Mouse (Mus musculus): ENCODE data around the gene Ptpra. TPM values are rescaled to one million over a fixed set of nuclear protein-coding genes. Genes with fewer than 3 reads are reported as not detected.

Gene Ptpra
- total and polyA plus RNA-seq, 3 experiments = 38.5 to 73.3 (median 40.4) TPM

DNA sequence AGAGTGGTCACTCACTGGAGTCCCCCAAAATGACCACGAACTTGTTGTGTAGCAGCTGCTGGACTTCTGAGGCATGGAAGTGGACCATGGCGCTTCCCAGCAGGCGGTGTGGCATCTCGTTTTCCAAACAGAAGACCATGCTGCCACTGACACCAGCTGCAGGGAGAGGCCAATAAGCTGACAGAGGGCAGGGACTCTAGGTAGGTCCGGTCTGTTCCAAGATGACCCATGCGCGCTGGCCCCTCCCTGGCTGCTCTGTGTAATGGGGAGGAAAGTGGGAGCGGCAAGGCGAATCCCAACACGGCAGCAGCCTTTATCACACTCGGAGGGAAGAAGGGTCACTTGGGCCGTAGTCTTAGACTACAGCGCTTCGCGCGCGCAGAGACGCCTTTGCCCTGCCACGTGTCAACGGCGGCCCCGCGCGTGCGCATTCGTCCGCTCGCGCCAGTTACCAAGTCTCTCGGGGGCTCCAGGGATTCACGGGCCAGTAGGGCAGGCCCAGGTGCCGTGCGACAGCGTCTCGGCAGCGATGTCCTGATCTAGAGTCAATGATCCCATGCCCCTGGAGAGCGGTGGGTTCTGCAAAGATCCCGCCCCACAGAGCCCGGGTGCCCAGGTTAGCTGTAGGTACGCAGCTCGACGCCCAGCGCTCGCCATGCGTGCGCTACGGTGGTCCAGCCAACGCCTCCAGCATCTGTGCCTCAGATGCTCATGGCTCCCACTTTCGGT lies 26.5 kb upstream of the Ptpra start (continued):
- TF ChIP-seq RAD21 (IDR thresholded peaks at IDR 0.05; ENCODE audit: low read depth, low read length) (no peak), PAX5 (IDR thresholded peaks at IDR 0.05; ENCODE audit: low read length) (no peak), ZNF384 (IDR thresholded peaks at IDR 0.05; ENCODE audit: low read depth, low read length) (0 out of 2 replicates have a peak, but pooled peaks have one; percentile 9), POLR2A (IDR thresholded peaks at IDR 0.05; ENCODE audit: low read depth, low read length) (no peak), USF1 (IDR thresholded peaks at IDR 0.05; ENCODE audit: low read depth, low read length) (peak; percentile 27; the same call in 1 of the 2 replicates), MEF2A (IDR thresholded peaks at IDR 0.05; ENCODE audit: borderline replicate concordance, low read depth, low read length) (no peak), GABPA (IDR thresholded peaks at IDR 0.05; ENCODE audit: insufficient replicate concordance, low read depth, low read length) (no peak), IRF4 (IDR thresholded peaks at IDR 0.05; ENCODE audit: low read depth, low read length) (no peak), USF2 (conservative IDR thresholded peaks at IDR 0.05; ENCODE audit: low read depth, low read length) (no peak)

DNA sequence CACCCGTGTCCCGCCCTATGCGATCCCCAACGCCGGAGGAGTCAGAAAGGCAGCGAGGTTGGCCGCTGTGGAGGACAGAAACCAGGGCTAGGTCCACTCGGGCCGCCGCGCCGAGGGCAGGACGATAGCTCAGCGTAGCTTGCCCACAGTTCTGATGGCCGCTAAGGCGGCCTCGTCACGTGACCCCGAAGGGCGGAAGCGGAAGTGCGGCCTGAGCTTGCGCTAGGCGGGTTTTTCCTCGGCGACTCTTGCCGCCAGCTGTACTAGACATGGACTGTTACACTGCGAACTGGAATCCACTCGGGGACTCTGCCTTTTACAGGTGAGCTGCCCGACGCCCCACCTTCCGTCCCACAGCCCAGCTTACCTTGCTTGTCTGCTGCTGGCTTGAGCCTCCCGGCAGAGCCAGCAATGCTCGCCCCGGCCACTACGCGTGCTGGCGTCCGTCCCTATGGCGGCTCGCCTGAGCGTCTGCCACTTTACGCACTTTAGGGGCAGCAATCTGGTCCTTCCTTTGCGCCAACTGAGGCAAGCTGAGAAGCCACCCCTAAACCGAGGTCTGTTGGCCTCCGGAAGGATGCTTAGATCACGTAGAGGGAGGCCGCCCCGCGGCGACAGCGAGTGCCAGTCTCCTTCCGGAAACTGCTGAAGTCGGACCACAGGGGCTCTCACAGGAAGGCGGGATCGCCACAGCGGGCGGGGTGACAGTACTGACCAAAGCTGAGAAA lies 25.8 kb upstream of the Ptpra start, which contains the start of the genes Vps16 and Pced1a:
Vps16 (plus strand) TSS at position 214 of the 728 bp plus-strand sequence.
Pced1a (minus strand) TSS at position 576 of the 728 bp plus-strand sequence.
- Histone ChIP-seq H3K4me2 (ENCODE audit: insufficient read depth, low read depth, poor library complexity, severe bottlenecking) (peak within 1 kb of the TSS; percentile 91), H3K27ac (ENCODE audit: insufficient read depth, low read depth) (peak within 1 kb of the TSS; percentile 94), H3K4me3 (replicated peaks in 1 of 3; ENCODE audit: low read depth in 2 of 3, low read length in 2 of 3, poor library complexity in 1 of 3) (peak within 1 kb of the TSS; percentile 91 to 93 (median 93)), H3K9ac (ENCODE audit: insufficient read depth, low read depth) (peak within 1 kb of the TSS; percentile 88), H3K79me2 (replicated peaks; ENCODE audit: control insufficient read depth, extremely low read depth, insufficient read depth, poor library complexity, severe bottlenecking) (peaks cover 40% of the 10 kb centered on the region), H3K4me1 (ENCODE audit: control insufficient read depth in 1 of 2, insufficient read depth in 2 of 2) (peaks cover 14 to 63% of the 10 kb centered on the region in 2 experiments), H3K27me3 (replicated peaks) (no peaks in the 10 kb centered on the region), H3K9me3 (replicated peaks; ENCODE audit: low read length) (no peaks in the 10 kb centered on the region), H3K36me3 (replicated peaks in 1 of 2; ENCODE audit: control insufficient read depth in 1 of 2, insufficient read depth in 1 of 2, low read length in 1 of 2) (peaks cover 25 to 54% of the 10 kb centered on the region in 2 experiments)
- DNase-seq (ENCODE audit: extremely low read depth) = peak; percentile 88
- in situ Hi-C loops (cut with MboI; ENCODE audit: low pct_ligation_motif_present, low pct_unique_long_range_greater_than_20kb, low sequenced_read_pairs) = no loop called here
- dilution Hi-C loops (cut with MboI; ENCODE audit: extremely low pct_ligation_motif_present, extremely low pct_unique_long_range_greater_than_20kb, low sequenced_read_pairs) = no loop called here
- no peak for TF ChIP-seq UBTF (IDR thresholded peaks at IDR 0.05; ENCODE audit: low read depth, low read length)
- TF ChIP-seq POLR2A (IDR thresholded peaks at IDR 0.05; ENCODE audit: low read depth, low read length) = peak; percentile 83
- TF ChIP-seq MYC (IDR thresholded peaks at IDR 0.05; ENCODE audit: low read depth, low read length) = peak; percentile 82; the same call in 1 of the 2 replicates
- peak; percentile 93 for TF ChIP-seq SIN3A (IDR thresholded peaks at IDR 0.05; ENCODE audit: low read length)
- TF ChIP-seq ELF1 (IDR thresholded peaks at IDR 0.05; ENCODE audit: low read depth, low read length) = peak; percentile 98
- TF ChIP-seq TCF12 (IDR thresholded peaks at IDR 0.05; ENCODE audit: low read depth, low read length) = peak; percentile 55
- TF ChIP-seq ZMIZ1 (IDR thresholded peaks at IDR 0.05; ENCODE audit: low read depth, low read length) = peak; percentile 79
- 0 out of 2 replicates have a peak, but pooled peaks have one; percentile 26 for TF ChIP-seq MAZ (IDR thresholded peaks at IDR 0.05; ENCODE audit: low read depth, low read length)
- peak; percentile 86; the same call in 1 of the 2 replicates for TF ChIP-seq KAT2A (IDR thresholded peaks at IDR 0.05; ENCODE audit: insufficient replicate concordance, low read length)
- peak; percentile 76; the same call in 1 of the 2 replicates for TF ChIP-seq POLR2AphosphoS2 (IDR thresholded peaks at IDR 0.05; ENCODE audit: low read depth, low read length)
- no peak for TF ChIP-seq ZC3H11A (IDR thresholded peaks at IDR 0.05; ENCODE audit: low read depth, low read length)
- peak; percentile 73 for TF ChIP-seq NELFE (IDR thresholded peaks at IDR 0.05; ENCODE audit: low read depth, low read length)
- peak; percentile 66; the same call in 1 of the 2 replicates for TF ChIP-seq E2F4 (IDR thresholded peaks at IDR 0.05; ENCODE audit: insufficient replicate concordance, low read depth, low read length)
- TF ChIP-seq USF2 (conservative IDR thresholded peaks at IDR 0.05; ENCODE audit: low read depth, low read length) = peak; percentile 97
- TF ChIP-seq CTCF (conservative IDR thresholded peaks at IDR 0.05 in 1 of 2, IDR thresholded peaks at IDR 0.05 in 1 of 2; ENCODE audit: low read depth in 2 of 2, low read length in 2 of 2) = peak in 1 of 2 experiments; percentile 33; a peak in 1 of 4 replicates
- no peak; the same call in 1 of the 2 replicates for TF ChIP-seq MXI1 (IDR thresholded peaks at IDR 0.05; ENCODE audit: low read depth, low read length)
- no peak; the same call in 1 of the 2 replicates for TF ChIP-seq GABPA (IDR thresholded peaks at IDR 0.05; ENCODE audit: insufficient replicate concordance, low read depth, low read length)
- 0 out of 2 replicates have a peak, but pooled peaks have one; percentile 1 for TF ChIP-seq ETS1 (conservative IDR thresholded peaks at IDR 0.05; ENCODE audit: low read depth, low read length)
- TF ChIP-seq USF1 (IDR thresholded peaks at IDR 0.05; ENCODE audit: low read depth, low read length) = peak; percentile 96
- peak; percentile 81 for TF ChIP-seq NRF1 (IDR thresholded peaks at IDR 0.05; ENCODE audit: low read depth, low read length)
- peak; percentile 34; the same call in 1 of the 2 replicates for TF ChIP-seq IRF4 (IDR thresholded peaks at IDR 0.05; ENCODE audit: low read depth, low read length)
- TF ChIP-seq TBP (conservative IDR thresholded peaks at IDR 0.05; ENCODE audit: low read depth, low read length) = 0 out of 2 replicates have a peak, but pooled peaks have one; percentile 22
- TF ChIP-seq RCOR1 (conservative IDR thresholded peaks at IDR 0.05; ENCODE audit: low read depth, low read length) = no peak
- TF ChIP-seq CHD2 (IDR thresholded peaks at IDR 0.05; ENCODE audit: low read length) = no peak
- TF ChIP-seq CHD1 (IDR thresholded peaks at IDR 0.05; ENCODE audit: low read depth, low read length) = 0 out of 2 replicates have a peak, but pooled peaks have one; percentile 0
- peak; percentile 95 for TF ChIP-seq BHLHE40 (IDR thresholded peaks at IDR 0.05; ENCODE audit: low read depth, low read length)
- peak; percentile 31; the same call in 1 of the 2 replicates for TF ChIP-seq MEF2A (IDR thresholded peaks at IDR 0.05; ENCODE audit: borderline replicate concordance, low read depth, low read length)
- no peak for TF ChIP-seq JUN (IDR thresholded peaks at IDR 0.05; ENCODE audit: insufficient read depth, low read depth, low read length)
- TF ChIP-seq HCFC1 (IDR thresholded peaks at IDR 0.05; ENCODE audit: low read depth, low read length) = peak; percentile 89

Data from CH12.LX (cell line).